Mouse (Mus musculus) CD8-positive naive resting alpha-beta T cell, adult 2 months (primary cell): ENCODE measurements around the gene Rdm1.

Source experiments
- DNase-seq, 2 experiments: peaks; one replicate each; pipeline ENCODE4 v3.0.0; 2022; ENCODE audit warnings: low read depth in 2 of 2, low spot score in 2 of 2

The Rdm1 gene

GRCm38 (mm10) chr11:101657886-101658750 is 31.1 kb downstream of the Rdm1 start:
- peak; percentile 78 to 80 for DNase-seq

- peak; percentile 61 to 66 for DNase-seq
Measured at GRCm38 (mm10) chr11:101658751-101659558, 32.0 kb downstream of the Rdm1 start.

- no peak for DNase-seq
Measured at GRCm38 (mm10) chr11:101661191-101661590, 34.2 kb downstream of the Rdm1 start.

GRCm38 (mm10) chr11:101661786-101662185 is 34.8 kb downstream of the Rdm1 start:
- no peak for DNase-seq

GRCm38 (mm10) chr11:101663229-101664027 is 36.4 kb downstream of the Rdm1 start:
- DNase-seq: no peak

- peak; percentile 83 to 90 for DNase-seq
Measured at GRCm38 (mm10) chr11:101664825-101665635, 38.0 kb downstream of the Rdm1 start, which contains the start of gene Arl4d. Arl4d (plus strand) TSS chr11:101665541.

- no peak for DNase-seq
Measured at GRCm38 (mm10) chr11:101665636-101665992, 38.6 kb downstream of the Rdm1 start.

GRCm38 (mm10) chr11:101666626-101667345 is 39.8 kb downstream of the Rdm1 start:
- DNase-seq: no peak

- DNase-seq: no peak
Measured at GRCm38 (mm10) chr11:101667871-101668532, 41.0 kb downstream of the Rdm1 start.

- no peak for DNase-seq
Measured at GRCm38 (mm10) chr11:101668546-101669261, 41.7 kb downstream of the Rdm1 start.

- DNase-seq: no peak
Measured at GRCm38 (mm10) chr11:101670334-101670733, 43.3 kb downstream of the Rdm1 start.

- no peak for DNase-seq
Measured at GRCm38 (mm10) chr11:101671255-101671654, 44.3 kb downstream of the Rdm1 start.

- DNase-seq: no peak
Measured at GRCm38 (mm10) chr11:101673010-101673642, 46.1 kb downstream of the Rdm1 start.

GRCm38 (mm10) chr11:101674106-101674505 is 47.1 kb downstream of the Rdm1 start:
- no peak for DNase-seq

- DNase-seq: no peak
Measured at GRCm38 (mm10) chr11:101675349-101675748, 48.4 kb downstream of the Rdm1 start.

GRCm38 (mm10) chr11:101677655-101678054 is 50.7 kb downstream of the Rdm1 start:
- DNase-seq: no peak

GRCm38 (mm10) chr11:101678770-101679169 is 51.8 kb downstream of the Rdm1 start:
- no peak for DNase-seq

- no peak for DNase-seq
Measured at GRCm38 (mm10) chr11:101679907-101680306, 52.9 kb downstream of the Rdm1 start.
